Mouse (Mus musculus): Measurements from ENCODE around the gene Usp12. TPM values are rescaled to one million over a fixed set of nuclear protein-coding genes. Genes with fewer than 3 reads are reported as not detected.

The Usp12 gene
- total RNA-seq, 4 experiments from 2014 or later, result 13.3 to 19.5 (median 14.9) TPM

- no peak for DNase-seq (ENCODE audit: low spot score in 2 of 2)
These were observed 99.3 kb downstream of the Usp12 start for GRCm38 (mm10) chr5:146695543-146695942.

- no peak for DNase-seq (ENCODE audit: low spot score in 2 of 2)
These were observed 101.8 kb downstream of the Usp12 start for GRCm38 (mm10) chr5:146692976-146693361.

GRCm38 (mm10) chr5:146692361-146692975 is 102.3 kb downstream of the Usp12 start:
- DNase-seq (ENCODE audit: low spot score in 2 of 2), result no peak

GRCm38 (mm10) chr5:146691745-146692144 is 103.1 kb downstream of the Usp12 start:
- DNase-seq (ENCODE audit: low spot score in 2 of 2), result no peak

- no peak for DNase-seq (ENCODE audit: low spot score in 2 of 2)
These were observed 107.1 kb downstream of the Usp12 start for GRCm38 (mm10) chr5:146687541-146688313.

- DNase-seq (ENCODE audit: low spot score in 2 of 2), result no peak
These were observed 107.9 kb downstream of the Usp12 start for GRCm38 (mm10) chr5:146686954-146687353.

Other genes with a start within 250 kb of the Usp12 start
- gene Gm3415, start 238.9 kb downstream of the Usp12 start, total RNA-seq (2022), result not detected
- not detected for gene Gpr12, start 209.8 kb downstream of the Usp12 start, total RNA-seq (2022)
- gene Rpl21, start 37.9 kb upstream of the Usp12 start, total RNA-seq (2022), result 100 to 1,000 TPM in 2 of 4 experiments, 10 to 100 TPM in 2; 72.3 to 128 (median 94.8) TPM
- gene Rasl11a, start 50.1 kb upstream of the Usp12 start, total RNA-seq (2022), result 1 to 10 TPM in 1 of 4 experiments, under 1 TPM in 3; 0.73 to 1.0 (median 0.76) TPM
- 10 to 100 TPM; 26.2 to 31.3 (median 28.5) TPM for gene Gtf3a, start 153.7 kb upstream of the Usp12 start, total RNA-seq (2022)
- 10 to 100 TPM; 22.4 to 28.6 (median 23.5) TPM for gene Mtif3, start 168.8 kb upstream of the Usp12 start, total RNA-seq (2022)

All from gastrocnemius, adult 8-10 months (tissue).